Mouse (Mus musculus) thymus, adult 2 months (tissue): ENCODE results near the gene Ccdc189. TPM values are rescaled to one million over a fixed set of nuclear protein-coding genes. Genes with fewer than 3 reads are reported as not detected.
A peak's percentile ranks its signal among the peaks of the same experiment; 100 is the strongest.

ENCODE experiments used
- DNase-seq: peaks from one replicate; pipeline ENCODE4 v3.0.0; 2021
- H3K27ac ChIP-seq: fragments of 200-500 bp; 2 replicates; pipeline ENCODE4 v1.5.1; 2012; ENCODE audit warnings: low read length, control low read depth; ENCODE audit not compliant: control insufficient read depth, insufficient read depth
- H3K27me3 ChIP-seq: fragments of 200-500 bp; 2 replicates; pipeline ENCODE4 v1.6.1; 2012; ENCODE audit warnings: mild to moderate bottlenecking, low read length, moderate library complexity, mixed read lengths; ENCODE audit not compliant: control insufficient read depth, insufficient read depth
- H3K36me3 ChIP-seq: fragments of 200-500 bp; 2 replicates; pipeline ENCODE4 v1.6.1; 2012; ENCODE audit warnings: mild to moderate bottlenecking, low read length, moderate library complexity; ENCODE audit not compliant: control insufficient read depth, insufficient read depth
- H3K4me1 ChIP-seq: fragments of 200-500 bp; replicated peaks from 2 replicates; pipeline ENCODE4 v1.6.1; 2012; ENCODE audit warnings: low read length; ENCODE audit not compliant: control insufficient read depth, insufficient read depth
- H3K4me3 ChIP-seq: fragments of 200-500 bp; 2 replicates; pipeline ENCODE4 v1.5.1; 2012; ENCODE audit warnings: mild to moderate bottlenecking, low read length, control low read depth, moderate library complexity; ENCODE audit not compliant: control insufficient read depth, insufficient read depth
- CTCF ChIP-seq: fragments of 200-500 bp; IDR thresholded peaks from 2 replicates; pipeline ENCODE4 v1.5.1; 2012; ENCODE audit warnings: mild to moderate bottlenecking, control low read depth, low read length, moderate library complexity, borderline replicate concordance; ENCODE audit not compliant: control insufficient read depth, poor library complexity, insufficient read depth; ENCODE audit errors: extremely low read depth
- POLR2A ChIP-seq: fragments of 200-500 bp; IDR thresholded peaks from 2 replicates; pipeline ENCODE4 v1.6.1; 2012; ENCODE audit warnings: mild to moderate bottlenecking, low read length, control low read depth, moderate library complexity; ENCODE audit not compliant: control insufficient read depth, poor library complexity, insufficient read depth; ENCODE audit errors: extremely low read depth
- WGBS: fragments of 180-500 bp; shearing (Covaris S2); methylation state at CpG from one replicate; pipeline ENCODE4 v1.1.7; 2018; 5-methylcytosine and 5-hydroxymethylcytosine counted together
- polyA plus RNA-seq: library from polyadenylated mRNA; depleted of rRNA; stranded (reverse); fragments of >200 nt; gene quantifications from 2 replicates; pipeline ENCODE4 v1.2.3, GENCODE M21; 2012

The Ccdc189 gene
- polyA plus RNA-seq, 1 experiment, result 2.9 TPM

DNA sequence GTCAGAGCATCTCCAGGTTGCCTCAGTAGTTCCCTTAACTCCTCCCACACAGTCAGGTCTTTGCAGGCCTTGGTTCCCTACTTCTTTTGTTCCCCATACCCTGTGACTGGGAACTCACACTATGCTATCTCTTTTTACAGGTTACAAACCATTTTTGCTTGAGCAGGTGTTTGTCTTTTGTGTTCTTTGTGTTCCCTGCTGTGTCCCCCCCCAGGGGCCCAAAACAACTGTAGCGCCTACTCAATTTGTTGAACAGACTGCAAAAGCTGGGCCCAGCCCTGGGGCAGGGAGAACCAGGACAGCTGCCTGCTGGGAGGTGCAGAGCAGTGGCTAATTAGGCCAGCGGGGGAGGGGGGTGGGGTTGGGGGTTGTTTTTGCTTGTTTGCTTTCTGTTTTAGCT, 29.6 kb upstream of the Ccdc189 start:
- Histone ChIP-seq H3K4me3 (no peak overlapping the region), H3K27ac (peak overlapping the region; percentile 86), H3K36me3 (no peaks in the 10 kb centered on the region), H3K4me1 (peaks cover 19% of the 10 kb centered on the region), H3K27me3 (no peaks in the 10 kb centered on the region)
- 56% methylated on average over 2 of the region's 2 CpGs for WGBS
- DNase-seq, result peak; percentile 51
- no peak for TF ChIP-seq POLR2A
- TF ChIP-seq CTCF, result no peak

GRCm38 (mm10) chr7:127616881-127617280, 28.5 kb upstream of the Ccdc189 start:
- peak overlapping the region; percentile 96 for H3K27ac ChIP-seq
- peak; percentile 29 for DNase-seq
- H3K4me3 ChIP-seq, result no peak overlapping the region
- no peaks in the 10 kb centered on the region for H3K36me3 ChIP-seq
- H3K4me1 ChIP-seq, result peaks cover 19% of the 10 kb centered on the region
- WGBS, result 6% methylated on average over 1 of the region's 1 CpGs
- no peaks in the 10 kb centered on the region for H3K27me3 ChIP-seq
- no peak for TF ChIP-seq CTCF
- TF ChIP-seq POLR2A, result no peak

- Histone ChIP-seq H3K36me3 (no peaks in the 10 kb centered on the region), H3K4me3 (peak overlapping the region; percentile 12; the same call in 1 of the 2 replicates), H3K4me1 (peaks cover 19% of the 10 kb centered on the region), H3K27ac (peak overlapping the region; percentile 96), H3K27me3 (no peaks in the 10 kb centered on the region)
- WGBS, result 17% methylated on average over 1 of the region's 1 CpGs
- DNase-seq, result peak; percentile 56
- TF ChIP-seq CTCF, result no peak
- no peak for TF ChIP-seq POLR2A
Measured at GRCm38 (mm10) chr7:127616336-127616735, 27.9 kb upstream of the Ccdc189 start.

GRCm38 (mm10) chr7:127614891-127615843, 26.8 kb upstream of the Ccdc189 start, which contains the start of gene Zfp629:
Gene Zfp629 (minus strand): TSS chr7:127615797.
- Histone ChIP-seq H3K4me1 (peaks cover 19% of the 10 kb centered on the region), H3K27me3 (no peaks in the 10 kb centered on the region), H3K36me3 (no peaks in the 10 kb centered on the region; the same call in 1 of the 2 replicates), H3K27ac (peak within 1 kb of the TSS; percentile 96), H3K4me3 (peak within 1 kb of the TSS; percentile 93)
- WGBS, result under 1% methylated on average over 49 of the region's 50 CpGs
- TF ChIP-seq POLR2A (no peak), CTCF (0 out of 2 replicates have a peak, but pooled peaks have one; percentile 19)
- peak; percentile 60 for DNase-seq

- H3K4me3 ChIP-seq, result peak overlapping the region; percentile 93
- 1% methylated on average over 35 of the region's 44 CpGs for WGBS
- peak; percentile 51 for DNase-seq
- peaks cover 19% of the 10 kb centered on the region for H3K4me1 ChIP-seq
- TF ChIP-seq POLR2A (no peak; the same call in 1 of the 2 replicates), CTCF (no peak)
- H3K36me3 ChIP-seq, result no peaks in the 10 kb centered on the region; the same call in 1 of the 2 replicates
- H3K27me3 ChIP-seq, result no peaks in the 10 kb centered on the region
- H3K27ac ChIP-seq, result no peak overlapping the region
Measured at GRCm38 (mm10) chr7:127614511-127614890, 26.1 kb upstream of the Ccdc189 start.

DNA sequence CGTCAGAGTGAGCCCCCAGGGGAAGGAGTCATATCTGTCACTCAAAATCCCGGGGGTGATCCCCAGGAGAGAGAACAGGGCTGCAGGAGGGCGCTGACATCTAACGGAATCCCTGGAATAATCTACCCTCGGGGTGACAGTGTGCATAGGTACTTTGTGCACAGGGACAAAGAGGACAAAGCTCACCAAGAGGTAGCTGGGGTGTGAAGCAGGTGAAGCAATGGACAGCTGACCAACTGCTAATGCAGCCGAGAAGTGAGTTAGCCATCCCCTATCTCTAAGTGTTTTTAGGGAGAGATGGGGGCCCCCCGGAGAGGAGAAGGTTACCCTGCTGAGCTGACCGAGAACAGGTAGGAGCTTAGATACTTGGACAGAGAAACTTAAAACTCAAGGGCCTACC, 25.7 kb upstream of the Ccdc189 start:
- H3K27me3 ChIP-seq, result no peaks in the 10 kb centered on the region
- H3K4me1 ChIP-seq, result peaks cover 19% of the 10 kb centered on the region
- no peak for DNase-seq
- no peak for TF ChIP-seq POLR2A
- TF ChIP-seq CTCF, result no peak
- H3K4me3 ChIP-seq, result peak overlapping the region; percentile 93
- no peak overlapping the region for H3K27ac ChIP-seq
- H3K36me3 ChIP-seq, result no peaks in the 10 kb centered on the region; the same call in 1 of the 2 replicates
- 52% methylated on average over 8 of the region's 8 CpGs for whole genome bisulfite sequencing
